Mouse (Mus musculus): ENCODE measurements around the gene Olfr494. TPM values are rescaled to one million over a fixed set of nuclear protein-coding genes. Genes with fewer than 3 reads are reported as not detected.

Gene Olfr494
- total RNA-seq (2023; ENCODE audit: inconsistent age) = not detected in 4 replicates

GRCm38 (mm10) chr7:108365035-108365434, at the start of gene Olfr494:
Gene Olfr494, plus strand, starts transcription at chr7:108365335.

GRCm38 (mm10) chr7:108323574-108323973, 41.6 kb upstream of the Olfr494 start, which contains the start of gene Olfr492:
Gene Olfr492, minus strand, starts transcription at chr7:108323674.

GRCm38 (mm10) chr7:108346879-108347278, 18.3 kb upstream of the Olfr494 start, which contains the start of gene Olfr493:
Gene Olfr493, minus strand, starts transcription at chr7:108346979.

GRCm38 (mm10) chr7:108392867-108393266, 27.7 kb downstream of the Olfr494 start, which contains the start of gene Olfr495:
Gene Olfr495, plus strand, starts transcription at chr7:108393167.

Other genes starting within 250 kb of the Olfr494 start
- gene Olfr484, start 237.9 kb upstream of the Olfr494 start, total RNA-seq (2023; ENCODE audit: inconsistent age) = not detected in 4 replicates
- not detected in 4 replicates for gene Olfr485, start 205.5 kb upstream of the Olfr494 start, total RNA-seq (2023; ENCODE audit: inconsistent age)
- gene Olfr486, start 192.6 kb upstream of the Olfr494 start, total RNA-seq (2023; ENCODE audit: inconsistent age) = not detected in 4 replicates
- gene Olfr487, start 150.7 kb upstream of the Olfr494 start, total RNA-seq (2023; ENCODE audit: inconsistent age) = not detected in 4 replicates
- gene Olfr488, start 107.0 kb upstream of the Olfr494 start, total RNA-seq (2023; ENCODE audit: inconsistent age) = not detected in 4 replicates
- not detected in 4 replicates for gene Olfr490, start 76.4 kb upstream of the Olfr494 start, total RNA-seq (2023; ENCODE audit: inconsistent age)
- gene Olfr491, start 51.9 kb upstream of the Olfr494 start, total RNA-seq (2023; ENCODE audit: inconsistent age) = not detected in 4 replicates
- not detected in 4 replicates for gene Olfr492, start 41.7 kb upstream of the Olfr494 start, total RNA-seq (2023; ENCODE audit: inconsistent age)
- gene Olfr493, start 18.4 kb upstream of the Olfr494 start, total RNA-seq (2023; ENCODE audit: inconsistent age) = not detected in 4 replicates
- not detected in 4 replicates for gene Olfr495, start 27.8 kb downstream of the Olfr494 start, total RNA-seq (2023; ENCODE audit: inconsistent age)
- not detected in 4 replicates for gene Olfr497, start 55.1 kb downstream of the Olfr494 start, total RNA-seq (2023; ENCODE audit: inconsistent age)
- gene Olfr498, start 100.0 kb downstream of the Olfr494 start, total RNA-seq (2023; ENCODE audit: inconsistent age) = not detected in 4 replicates
- not detected in 4 replicates for gene Olfr502, start 159.7 kb downstream of the Olfr494 start, total RNA-seq (2023; ENCODE audit: inconsistent age)
- not detected in 4 replicates for gene Olfr503, start 179.2 kb downstream of the Olfr494 start, total RNA-seq (2023; ENCODE audit: inconsistent age)
- gene Olfr504, start 200.5 kb downstream of the Olfr494 start, total RNA-seq (2023; ENCODE audit: inconsistent age) = not detected in 4 replicates
- gene Olfr506, start 245.5 kb downstream of the Olfr494 start, total RNA-seq (2023; ENCODE audit: inconsistent age) = not detected in 4 replicates

Measured in B cell, adult (primary cell).